Comparison of ENCODE assay signal across 8 mouse cellular contexts in genomic region chr19:6234337-6235083, GRCm38 (mm10). TPM values are rescaled to one million over a fixed set of nuclear protein-coding genes. Genes with fewer than 3 reads are reported as not detected.
DNase-seq lines count a peak whose midpoint lies in the region; ATAC-seq and TF ChIP-seq lines count a peak whose summit lies in the region.

No protein-coding gene starts in this region.

- no peak for TF ChIP-seq CTCF in E14TG2a.4 (conservative IDR thresholded peaks at IDR 0.05; ENCODE audit: low read length)

- H3K9me3 ChIP-seq in E14TG2a.4 (ENCODE audit: low read length), result no peaks in the 10 kb centered on the region
- H3K9me3 ChIP-seq in forebrain, embryonic 12.5 days, result no peaks in the 10 kb centered on the region
- no peaks in the 10 kb centered on the region for H3K9me3 ChIP-seq in limb, embryonic 11.5 days (ENCODE audit: control insufficient read depth, low read length)
- H3K9me3 ChIP-seq in midbrain, embryonic 14.5 days (ENCODE audit: control insufficient read depth, low read length), result no peaks in the 10 kb centered on the region

- H3K4me3 ChIP-seq in E14TG2a.4 (replicated peaks; ENCODE audit: low read length), result peak overlapping the region; percentile 94
- H3K4me3 ChIP-seq in forebrain, embryonic 12.5 days (replicated peaks), result peak overlapping the region; percentile 72
- H3K4me3 ChIP-seq in limb, embryonic 11.5 days (ENCODE audit: low read depth, low read length), result peak overlapping the region; percentile 74; the same call in 1 of the 2 replicates
- H3K4me3 ChIP-seq in midbrain, embryonic 14.5 days (replicated peaks; ENCODE audit: low read depth, low read length), result peak overlapping the region; percentile 91

- H3K4me1 ChIP-seq in E14TG2a.4 (replicated peaks; ENCODE audit: low read depth, low read length), result peaks cover 51% of the 10 kb centered on the region
- peaks cover 18% of the 10 kb centered on the region for H3K4me1 ChIP-seq in forebrain, embryonic 12.5 days
- no peaks in the 10 kb centered on the region for H3K4me1 ChIP-seq in limb, embryonic 11.5 days (ENCODE audit: control insufficient read depth, insufficient read depth, low read length)
- H3K4me1 ChIP-seq in midbrain, embryonic 14.5 days (ENCODE audit: control insufficient read depth, insufficient read depth, low read length), result peaks cover 16% of the 10 kb centered on the region

- no peaks in the 10 kb centered on the region for H3K27me3 ChIP-seq in E14TG2a.4 (ENCODE audit: insufficient read depth, low read length)
- H3K27me3 ChIP-seq in forebrain, embryonic 12.5 days, result no peaks in the 10 kb centered on the region
- H3K27me3 ChIP-seq in limb, embryonic 11.5 days (ENCODE audit: control insufficient read depth, insufficient read depth, low read length), result no peaks in the 10 kb centered on the region
- no peaks in the 10 kb centered on the region for H3K27me3 ChIP-seq in midbrain, embryonic 14.5 days (ENCODE audit: control insufficient read depth, insufficient read depth, low read length)

- no peak overlapping the region for H3K27ac ChIP-seq in forebrain, embryonic 12.5 days
- H3K27ac ChIP-seq in limb, embryonic 11.5 days (replicated peaks; ENCODE audit: low read depth, low read length), result no peak overlapping the region
- H3K27ac ChIP-seq in midbrain, embryonic 14.5 days (replicated peaks; ENCODE audit: low read depth, low read length), result no peak overlapping the region

- ATAC-seq in forebrain, embryonic 12.5 days (ENCODE audit: low FRiP score), result no peak
- 0 out of 2 replicates have a peak, but pooled peaks have one; percentile 28 for ATAC-seq in limb, embryonic 11.5 days (ENCODE audit: insufficient number of reproducible peaks, low FRiP score, low TSS enrichment, low read depth)
- no peak for ATAC-seq in midbrain, embryonic 14.5 days (ENCODE audit: low FRiP score, low TSS enrichment)

- peak overlapping the region; percentile 80 for H3K9ac ChIP-seq in forebrain, embryonic 12.5 days
- peak overlapping the region; percentile 30; the same call in 1 of the 2 replicates for H3K9ac ChIP-seq in limb, embryonic 11.5 days (ENCODE audit: low read length)
- H3K9ac ChIP-seq in midbrain, embryonic 14.5 days (replicated peaks; ENCODE audit: low read length), result peak overlapping the region; percentile 88

- peak overlapping the region; percentile 75 for H3K4me2 ChIP-seq in forebrain, embryonic 12.5 days
- H3K4me2 ChIP-seq in limb, embryonic 11.5 days (ENCODE audit: low read depth, severe bottlenecking), result peak overlapping the region; percentile 72
- H3K4me2 ChIP-seq in midbrain, embryonic 14.5 days (ENCODE audit: low read length), result peak overlapping the region; percentile 97

- peak; percentile 62 for DNase-seq in adrenal gland, postnatal 10 days
- no peak for DNase-seq in limb, embryonic 11.5 days (ENCODE audit: low spot score)
- DNase-seq in midbrain, embryonic 14.5 days, result no peak
- no peak for DNase-seq in yolk sac, embryonic 10.5 days (ENCODE audit: low spot score)
- no peak for DNase-seq in B cell, adult 2 months
- no peak for DNase-seq in urinary bladder, postnatal 25 days (ENCODE audit: low spot score)

- 63% methylated on average over 10 of the region's 11 CpGs for WGBS in forebrain, embryonic 12.5 days
- 73% methylated on average over 11 of the region's 11 CpGs for WGBS in limb, embryonic 11.5 days
- 66% methylated on average over 11 of the region's 11 CpGs for WGBS in midbrain, embryonic 14.5 days

- peaks cover 50% of the 10 kb centered on the region for H3K36me3 ChIP-seq in E14TG2a.4 (ENCODE audit: insufficient read depth, low read length)
- H3K36me3 ChIP-seq in forebrain, embryonic 12.5 days (replicated peaks), result peaks cover 39% of the 10 kb centered on the region
- no peaks in the 10 kb centered on the region; the same call in 1 of the 2 replicates for H3K36me3 ChIP-seq in limb, embryonic 11.5 days (ENCODE audit: control insufficient read depth, insufficient read depth, low read length)
- H3K36me3 ChIP-seq in midbrain, embryonic 14.5 days (ENCODE audit: control insufficient read depth, insufficient read depth, low read length), result peaks cover 46% of the 10 kb centered on the region

RNA-seq across cellular contexts. Expression of gene Ppp2r5b, which starts 1.2 kb away (rescaled TPM):
- total RNA-seq in adrenal gland, postnatal 10 days (2021), result 10 to 100 TPM; 52.9 to 56.9 TPM
- 51.8 and 52.4 TPM in 2 replicates for polyA plus RNA-seq in forebrain, embryonic 12.5 days (2016; fragmentation: Nextera tagmentation; extraction: Ambion mirVana)
- polyA plus RNA-seq in limb, embryonic 11.5 days (2014; fragmentation: Nextera tagmentation; extraction: Ambion mirVana), result 18.6 and 19.2 TPM in 2 replicates
- 117 and 142 TPM in 2 replicates for polyA plus RNA-seq in midbrain, embryonic 14.5 days (2014; fragmentation: Nextera tagmentation; extraction: Ambion mirVana)

RNA-seq across cellular contexts. Expression of gene Atg2a, which starts 7.0 kb away (rescaled TPM):
- 10 to 100 TPM; 25.0 to 30.2 TPM for total RNA-seq in adrenal gland, postnatal 10 days (2021)
- polyA plus RNA-seq in forebrain, embryonic 12.5 days (2016; fragmentation: Nextera tagmentation; extraction: Ambion mirVana), result 12.0 and 14.2 TPM in 2 replicates
- polyA plus RNA-seq in limb, embryonic 11.5 days (2014; fragmentation: Nextera tagmentation; extraction: Ambion mirVana), result 8.9 and 10.5 TPM in 2 replicates
- 13.7 and 15.4 TPM in 2 replicates for polyA plus RNA-seq in midbrain, embryonic 14.5 days (2014; fragmentation: Nextera tagmentation; extraction: Ambion mirVana)

RNA-seq across cellular contexts. Expression of gene Gpha2, which starts 8.3 kb away (rescaled TPM):
- total RNA-seq in adrenal gland, postnatal 10 days (2021), result 10 to 100 TPM; 16.9 to 18.2 TPM
- polyA plus RNA-seq in forebrain, embryonic 12.5 days (2016; fragmentation: Nextera tagmentation; extraction: Ambion mirVana), result 0.70 and 0.91 TPM in 2 replicates
- 2.0 and 2.4 TPM in 2 replicates for polyA plus RNA-seq in limb, embryonic 11.5 days (2014; fragmentation: Nextera tagmentation; extraction: Ambion mirVana)
- not detected in 2 replicates for polyA plus RNA-seq in midbrain, embryonic 14.5 days (2014; fragmentation: Nextera tagmentation; extraction: Ambion mirVana)

RNA-seq across cellular contexts. Expression of gene Ehd1, which starts 42.0 kb away (rescaled TPM):
- 100 to 1,000 TPM; 104 to 106 TPM for total RNA-seq in adrenal gland, postnatal 10 days (2021)
- polyA plus RNA-seq in forebrain, embryonic 12.5 days (2016; fragmentation: Nextera tagmentation; extraction: Ambion mirVana), result 86.6 and 89.0 TPM in 2 replicates
- polyA plus RNA-seq in limb, embryonic 11.5 days (2014; fragmentation: Nextera tagmentation; extraction: Ambion mirVana), result 56.1 and 59.3 TPM in 2 replicates
- polyA plus RNA-seq in midbrain, embryonic 14.5 days (2014; fragmentation: Nextera tagmentation; extraction: Ambion mirVana), result 75.0 and 80.1 TPM in 2 replicates

RNA-seq across cellular contexts. Expression of gene Majin, which starts 50.3 kb away (rescaled TPM):
- under 1 TPM; 0.72 to 0.79 TPM for total RNA-seq in adrenal gland, postnatal 10 days (2021)
- polyA plus RNA-seq in forebrain, embryonic 12.5 days (2016; fragmentation: Nextera tagmentation; extraction: Ambion mirVana), result not detected in 2 replicates
- polyA plus RNA-seq in limb, embryonic 11.5 days (2014; fragmentation: Nextera tagmentation; extraction: Ambion mirVana), result not detected in 2 replicates
- not detected in 2 replicates for polyA plus RNA-seq in midbrain, embryonic 14.5 days (2014; fragmentation: Nextera tagmentation; extraction: Ambion mirVana)

Comparison
In these comparisons a context has a peak if more than half of its experiments do, and no peak if none do; other contexts are left out.
1. H3K9ac ChIP-seq: peak in every context shown above with its lines; median percentile 88 in midbrain, embryonic 14.5 days; 80 in forebrain, embryonic 12.5 days; 30 in limb, embryonic 11.5 days.